Mouse (Mus musculus) testis, adult 2 months (tissue): ENCODE results near the gene Nipal4.

ENCODE experiments used
- CTCF ChIP-seq: fragments of 200-500 bp; IDR thresholded peaks from 2 replicates; pipeline ENCODE4 v1.5.1; 2012; ENCODE audit warnings: low read depth, mild to moderate bottlenecking, inconsistent platforms, low read length, moderate library complexity; ENCODE audit not compliant: control insufficient read depth, insufficient read depth, insufficient replicate concordance
- POLR2A ChIP-seq: fragments of 200-500 bp; IDR thresholded peaks from 2 replicates; pipeline ENCODE4 v1.6.1; 2012; ENCODE audit warnings: low read depth, mild to moderate bottlenecking, inconsistent platforms, low read length, moderate library complexity; ENCODE audit not compliant: control insufficient read depth

DNA sequence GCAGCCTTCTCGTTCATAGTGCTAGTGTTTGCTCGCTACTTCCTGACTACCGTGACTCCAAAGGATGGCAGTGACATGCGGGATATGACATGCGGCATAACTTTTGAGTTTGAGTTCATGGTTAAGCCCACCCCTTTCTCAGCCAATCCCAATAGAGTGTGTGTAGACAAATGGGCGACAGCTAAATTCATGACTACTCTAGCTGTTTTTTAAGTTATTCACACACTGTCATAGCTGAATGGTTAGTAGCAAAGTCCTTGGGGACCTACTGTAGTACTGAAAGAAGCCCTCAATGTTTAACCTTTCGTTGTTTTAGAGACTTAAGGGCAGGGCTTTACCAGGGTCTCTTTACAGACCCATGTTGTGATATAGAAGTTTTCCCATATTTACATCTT lies 40.5 kb downstream of the Nipal4 start:
- TF ChIP-seq CTCF (no peak), POLR2A (no peak)
